Mouse (Mus musculus): ENCODE data around the gene Clmn.

The Clmn gene

GRCm38 (mm10) chr12:104812711-104813110 lies 52.2 kb downstream of the Clmn start:
- DNase-seq (ENCODE audit: low read depth), result peak; percentile 12

- DNase-seq (ENCODE audit: low read depth), result no peak
Observed at GRCm38 (mm10) chr12:104810923-104811443, 53.9 kb downstream of the Clmn start.

GRCm38 (mm10) chr12:104808421-104809067 lies 56.3 kb downstream of the Clmn start:
- DNase-seq (ENCODE audit: low read depth), result no peak

- no peak for DNase-seq (ENCODE audit: low read depth)
Observed at GRCm38 (mm10) chr12:104806680-104807375, 58.0 kb downstream of the Clmn start.

GRCm38 (mm10) chr12:104801494-104802260 lies 63.2 kb downstream of the Clmn start:
- no peak for DNase-seq (ENCODE audit: low read depth)

GRCm38 (mm10) chr12:104799365-104799764 lies 65.5 kb downstream of the Clmn start:
- peak; percentile 7 for DNase-seq (ENCODE audit: low read depth)

GRCm38 (mm10) chr12:104797905-104798304 lies 67.0 kb downstream of the Clmn start:
- no peak for DNase-seq (ENCODE audit: low read depth)

- DNase-seq (ENCODE audit: low read depth), result peak; percentile 2
Observed at GRCm38 (mm10) chr12:104796635-104797378, 68.1 kb downstream of the Clmn start.

GRCm38 (mm10) chr12:104794957-104795356 lies 69.9 kb downstream of the Clmn start:
- no peak for DNase-seq (ENCODE audit: low read depth)

- no peak for DNase-seq (ENCODE audit: low read depth)
Observed at GRCm38 (mm10) chr12:104793486-104793885, 71.4 kb downstream of the Clmn start.

GRCm38 (mm10) chr12:104777603-104778002 lies 87.3 kb downstream of the Clmn start:
- DNase-seq (ENCODE audit: low read depth), result no peak

GRCm38 (mm10) chr12:104771941-104772340 lies 92.9 kb downstream of the Clmn start:
- DNase-seq (ENCODE audit: low read depth), result no peak

GRCm38 (mm10) chr12:104769201-104769785 lies 95.6 kb downstream of the Clmn start:
- no peak for DNase-seq (ENCODE audit: low read depth)

GRCm38 (mm10) chr12:104767183-104767582 lies 97.7 kb downstream of the Clmn start:
- DNase-seq (ENCODE audit: low read depth), result no peak

- DNase-seq (ENCODE audit: low read depth), result no peak
Observed at GRCm38 (mm10) chr12:104765761-104766160, 99.1 kb downstream of the Clmn start.

GRCm38 (mm10) chr12:104765116-104765515 lies 99.8 kb downstream of the Clmn start:
- DNase-seq (ENCODE audit: low read depth), result no peak

GRCm38 (mm10) chr12:104763918-104764317 lies 101.0 kb downstream of the Clmn start:
- no peak for DNase-seq (ENCODE audit: low read depth)

- DNase-seq (ENCODE audit: low read depth), result no peak
Observed at GRCm38 (mm10) chr12:104761411-104761810, 103.5 kb downstream of the Clmn start.

GRCm38 (mm10) chr12:104758066-104758465 lies 106.8 kb downstream of the Clmn start:
- DNase-seq (ENCODE audit: low read depth), result no peak

- DNase-seq (ENCODE audit: low read depth), result no peak
Observed at GRCm38 (mm10) chr12:104753686-104754085, 111.2 kb downstream of the Clmn start.
